Mouse (Mus musculus) yolk sac, embryonic 10.5 days (tissue): ENCODE results near the gene Mpdu1.

Experiments
- DNase-seq: peaks from one replicate; pipeline ENCODE4 v3.0.0-alpha.2; 2017; ENCODE audit warnings: low spot score

Mpdu1 gene

GRCm38 (mm10) chr11:69692196-69692811 lies 29.9 kb upstream of the Mpdu1 start:
- no peak for DNase-seq

- DNase-seq, result no peak
Observed at GRCm38 (mm10) chr11:69689891-69690290, 27.4 kb upstream of the Mpdu1 start.

GRCm38 (mm10) chr11:69687061-69687460 lies 24.6 kb upstream of the Mpdu1 start:
- no peak for DNase-seq

- DNase-seq, result no peak
Observed at GRCm38 (mm10) chr11:69686377-69686776, 23.9 kb upstream of the Mpdu1 start.

GRCm38 (mm10) chr11:69685526-69686148 lies 23.2 kb upstream of the Mpdu1 start, which contains the start of gene Tnfsf13:
Gene Tnfsf13 (minus strand): TSS chr11:69685784.
- no peak for DNase-seq

GRCm38 (mm10) chr11:69684936-69685335 lies 22.5 kb upstream of the Mpdu1 start:
- no peak for DNase-seq

- DNase-seq, result no peak
Observed at GRCm38 (mm10) chr11:69684128-69684745, 21.8 kb upstream of the Mpdu1 start.

- DNase-seq, result no peak
Observed at GRCm38 (mm10) chr11:69683576-69683975, 21.1 kb upstream of the Mpdu1 start.

GRCm38 (mm10) chr11:69682840-69683533 lies 20.5 kb upstream of the Mpdu1 start:
- DNase-seq, result peak; percentile 83

GRCm38 (mm10) chr11:69682209-69682839 lies 19.9 kb upstream of the Mpdu1 start:
- DNase-seq, result no peak

- peak; percentile 97 for DNase-seq
Observed at GRCm38 (mm10) chr11:69681314-69682208, 19.1 kb upstream of the Mpdu1 start, which contains the start of gene Senp3. Gene Senp3 (minus strand): TSS chr11:69682084.

GRCm38 (mm10) chr11:69680136-69680855 lies 17.9 kb upstream of the Mpdu1 start:
- no peak for DNase-seq

- DNase-seq, result no peak
Observed at GRCm38 (mm10) chr11:69679144-69679543, 16.7 kb upstream of the Mpdu1 start.

GRCm38 (mm10) chr11:69672211-69672706 lies 9.8 kb upstream of the Mpdu1 start, which contains the start of gene Eif4a1:
Gene Eif4a1 (minus strand): TSS chr11:69672423.
- peak; percentile 100 for DNase-seq

GRCm38 (mm10) chr11:69671726-69672124 lies 9.3 kb upstream of the Mpdu1 start:
- DNase-seq, result no peak

GRCm38 (mm10) chr11:69670786-69671725 lies 8.6 kb upstream of the Mpdu1 start:
- DNase-seq, result peak; percentile 92

GRCm38 (mm10) chr11:69666665-69667005 lies 4.2 kb upstream of the Mpdu1 start:
- DNase-seq, result no peak

GRCm38 (mm10) chr11:69665961-69666664 lies 3.7 kb upstream of the Mpdu1 start, which contains the start of gene Cd68:
Gene Cd68 (minus strand): TSS chr11:69666153.
- DNase-seq, result peak; percentile 79
